Mouse (Mus musculus) erythroblast, adult 5-6 weeks (primary cell): ENCODE results near the gene Smg5. TPM values are rescaled to one million over a fixed set of nuclear protein-coding genes. Genes with fewer than 3 reads are reported as not detected.
"Not testable (repeated sequence)": the region's sequence is repeated elsewhere in the genome, so short reads cannot be mapped to it uniquely, and the experiment has no call there.

Experiments
- ATAC-seq: replicated peaks from 2 replicates; pipeline ENCODE4 v1.8.0; 2016; ENCODE audit warnings: moderate number of reproducible peaks, mild to moderate bottlenecking, moderate TSS enrichment, inconsistent platforms; ENCODE audit not compliant: poor library complexity, low FRiP score, severe bottlenecking
- total RNA-seq, 2 experiments: library from RNA; stranded (forward) in 1 of 2; stranded (reverse) in 1 of 2; fragments of 150-400 nt in 1 of 2; fragments of 200-764, 138-1000 nt in 1 of 2; gene quantifications; 2 replicates each; pipeline versions ENCODE4 v1.2.3 to v1.2.4; 2015 to 2017; ENCODE audit warnings: low replicate concordance in 2 of 2

The Smg5 gene
- total RNA-seq, 2 experiments from 2014 or later, result 28.1 to 45.1 TPM

- ATAC-seq, result no peak
Observed at GRCm38 (mm10) chr3:88350732-88351131, 14.7 kb downstream of the Smg5 start.

GRCm38 (mm10) chr3:88352907-88353306 is 16.8 kb downstream of the Smg5 start:
- no peak for ATAC-seq

GRCm38 (mm10) chr3:88354396-88355165 is 18.5 kb downstream of the Smg5 start:
- no peak for ATAC-seq

GRCm38 (mm10) chr3:88359584-88359983 is 23.5 kb downstream of the Smg5 start:
- no peak for ATAC-seq

- no peak for ATAC-seq
Observed at GRCm38 (mm10) chr3:88359989-88360388, 23.9 kb downstream of the Smg5 start.

GRCm38 (mm10) chr3:88361096-88361495 is 25.0 kb downstream of the Smg5 start:
- no peak for ATAC-seq

- ATAC-seq, result no peak
Observed at GRCm38 (mm10) chr3:88361612-88362313, 25.7 kb downstream of the Smg5 start.

- peak; percentile 72 for ATAC-seq
Observed at GRCm38 (mm10) chr3:88363700-88364099, 27.6 kb downstream of the Smg5 start.

- peak; percentile 25; the same call in 1 of the 2 replicates for ATAC-seq
Observed at GRCm38 (mm10) chr3:88364337-88364736, 28.3 kb downstream of the Smg5 start, which contains the start of gene Paqr6. Paqr6 (plus strand) TSS chr3:88364584.

GRCm38 (mm10) chr3:88365705-88366361 is 29.8 kb downstream of the Smg5 start:
- no peak for ATAC-seq

GRCm38 (mm10) chr3:88366830-88367428 is 30.9 kb downstream of the Smg5 start:
- ATAC-seq, result peak; percentile 59

- ATAC-seq, result not testable (repeated sequence)
Observed at GRCm38 (mm10) chr3:88367517-88367916, 31.5 kb downstream of the Smg5 start.

GRCm38 (mm10) chr3:88368511-88368910 is 32.5 kb downstream of the Smg5 start:
- ATAC-seq, result not testable (repeated sequence)

- ATAC-seq, result not testable (repeated sequence)
Observed at GRCm38 (mm10) chr3:88372643-88373042, 36.6 kb downstream of the Smg5 start, which contains the start of gene Bglap3. Bglap3 (minus strand) TSS chr3:88372743.

- ATAC-seq, result peak; percentile 80
Observed at GRCm38 (mm10) chr3:88375750-88376626, 39.9 kb downstream of the Smg5 start.

GRCm38 (mm10) chr3:88376644-88377043 is 40.6 kb downstream of the Smg5 start:
- ATAC-seq, result not testable (repeated sequence)

- ATAC-seq, result not testable (repeated sequence)
Observed at GRCm38 (mm10) chr3:88378599-88378998, 42.5 kb downstream of the Smg5 start, which contains the start of gene Bglap2. Bglap2 (minus strand) TSS chr3:88378699.

GRCm38 (mm10) chr3:88381389-88382315 is 45.6 kb downstream of the Smg5 start:
- ATAC-seq, result peak; percentile 75
